Mouse (Mus musculus): ENCODE measurements around the gene Prrc2a.
A peak's percentile ranks its signal among the peaks of the same experiment; 100 is the strongest.

Gene Prrc2a

GRCm38 (mm10) chr17:35161421-35161820 is 3.3 kb downstream of the Prrc2a start:
- no peak for DNase-seq

DNA sequence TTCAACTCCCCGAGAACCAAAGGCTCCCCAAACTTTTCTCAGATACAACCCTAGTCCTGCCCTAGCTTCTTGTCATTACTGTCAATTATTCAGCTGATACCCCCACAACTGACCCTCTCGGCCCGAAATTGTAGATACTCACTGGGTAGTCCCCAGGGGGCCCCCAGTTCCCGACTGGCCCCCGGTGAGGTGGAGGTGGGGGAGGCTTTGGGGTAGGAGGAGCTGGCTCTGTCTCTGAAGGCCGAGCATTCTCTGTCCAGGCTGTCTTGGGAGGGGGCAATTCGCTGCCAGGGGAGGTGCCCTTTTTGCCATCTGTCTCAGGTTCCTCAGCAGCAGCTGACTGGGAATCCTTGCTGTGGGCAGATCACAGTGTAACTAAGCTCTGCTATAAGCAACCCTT is 5.1 kb downstream of the Prrc2a start:
- DNase-seq, result no peak

- DNase-seq, result no peak
These were observed 5.7 kb downstream of the Prrc2a start for GRCm38 (mm10) chr17:35158850-35159593.

- no peak for DNase-seq
These were observed 7.0 kb downstream of the Prrc2a start for GRCm38 (mm10) chr17:35157661-35158175.

- DNase-seq, result no peak
These were observed 7.4 kb downstream of the Prrc2a start for GRCm38 (mm10) chr17:35157254-35157653.

GRCm38 (mm10) chr17:35156461-35157200 is 8.1 kb downstream of the Prrc2a start:
- DNase-seq, result no peak

DNA sequence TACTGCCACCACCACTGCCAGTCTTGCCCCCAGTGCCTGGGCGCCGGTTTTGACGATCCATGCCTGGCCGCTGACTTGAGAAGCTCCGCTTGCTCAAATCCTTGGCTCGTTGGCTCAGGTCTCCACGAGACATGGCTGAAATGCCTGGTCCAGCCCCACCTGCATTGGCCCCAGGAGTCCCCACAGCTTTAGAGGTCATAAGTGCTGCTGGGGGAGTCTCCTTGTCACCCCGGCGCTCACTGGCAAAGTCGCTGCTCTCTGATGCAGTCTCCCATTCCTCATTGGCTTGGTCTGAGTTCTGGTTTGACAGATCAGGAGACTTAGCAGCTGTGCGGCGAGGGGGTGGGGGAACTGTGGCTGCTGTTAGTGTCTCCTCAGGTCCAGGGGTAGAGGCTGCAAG is 9.2 kb downstream of the Prrc2a start:
- DNase-seq, result no peak

GRCm38 (mm10) chr17:35154616-35155015 is 10.1 kb downstream of the Prrc2a start:
- no peak for DNase-seq

GRCm38 (mm10) chr17:35153931-35154330 is 10.8 kb downstream of the Prrc2a start:
- DNase-seq, result no peak

DNA sequence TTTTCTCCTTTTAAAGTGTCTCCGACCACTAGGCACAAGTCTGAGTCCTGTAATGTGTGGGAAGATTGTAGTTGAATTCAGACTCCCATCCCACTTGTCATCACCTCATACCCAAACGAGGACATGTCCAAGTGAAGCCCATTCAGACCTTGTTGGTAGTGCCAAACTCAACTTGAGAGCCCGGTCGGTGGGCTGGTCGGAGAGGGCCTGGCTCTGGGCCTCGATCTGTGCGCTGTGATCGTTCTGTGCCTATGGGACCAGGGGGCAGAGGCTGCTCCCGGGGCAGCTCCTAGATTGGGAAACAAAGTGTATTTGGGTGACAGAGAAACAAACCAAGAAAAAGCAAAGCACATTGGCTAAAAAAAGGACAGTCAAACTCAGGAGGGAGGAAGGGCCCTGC is 11.6 kb downstream of the Prrc2a start:
- DNase-seq, result no peak

GRCm38 (mm10) chr17:35152121-35152520 is 12.6 kb downstream of the Prrc2a start:
- no peak for DNase-seq

DNA sequence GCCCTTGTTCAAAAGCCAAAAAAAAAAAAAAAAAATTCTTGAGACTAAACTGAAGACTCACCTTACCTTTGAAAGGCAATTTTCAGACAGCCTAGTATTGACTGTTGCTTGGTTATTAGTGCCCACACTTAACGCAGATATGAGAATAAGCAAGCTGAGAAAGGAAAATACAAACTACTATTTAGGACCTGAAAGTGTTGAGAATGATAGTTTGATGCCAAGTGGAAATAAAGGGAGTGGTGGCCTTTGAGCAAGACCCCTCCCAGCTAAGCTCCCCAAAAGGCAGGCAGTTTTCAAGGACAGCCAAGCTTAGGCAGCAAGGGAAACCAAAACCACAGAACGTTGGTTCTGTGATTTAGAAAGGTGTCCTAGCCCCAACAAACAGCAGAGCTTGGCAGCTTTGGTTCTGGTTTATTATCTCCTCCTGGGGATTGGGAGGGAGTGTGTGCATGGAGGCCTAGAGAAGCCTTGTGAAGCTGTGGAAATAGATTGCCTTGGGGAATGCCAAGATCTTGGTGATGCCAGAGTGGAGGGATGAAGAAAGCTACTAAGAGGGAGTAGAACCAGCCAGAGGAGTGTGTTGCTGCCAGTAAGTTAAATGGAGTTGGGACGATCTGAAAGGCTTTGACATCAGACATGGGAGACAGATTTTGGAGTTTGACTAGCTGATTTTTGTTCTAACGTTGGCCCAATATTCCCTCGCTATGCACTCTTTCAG is 16.6 kb downstream of the Prrc2a start:
- DNase-seq, result no peak

- no peak for DNase-seq
These were observed 17.3 kb downstream of the Prrc2a start for GRCm38 (mm10) chr17:35147348-35147747.

DNA sequence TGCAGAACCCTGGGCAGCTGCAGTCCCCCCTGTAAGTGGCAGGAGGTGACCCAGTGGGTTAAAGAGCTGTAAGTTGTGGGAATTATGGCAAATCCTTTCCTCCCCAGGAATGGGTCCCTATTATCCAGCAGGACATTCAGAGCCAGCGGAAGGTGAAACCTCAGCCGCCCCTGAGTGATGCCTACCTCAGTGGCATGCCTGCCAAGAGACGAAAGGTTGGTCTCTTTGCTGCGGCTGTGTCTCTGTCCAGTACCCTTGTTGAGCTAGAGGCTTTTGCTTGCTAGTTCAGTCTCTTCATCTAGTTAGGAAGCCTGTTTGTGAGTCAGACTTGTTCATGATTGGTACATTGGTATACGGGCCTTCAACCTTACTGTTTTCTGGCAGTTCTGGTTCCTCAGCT is 18.6 kb downstream of the Prrc2a start:
- DNase-seq, result no peak

DNA sequence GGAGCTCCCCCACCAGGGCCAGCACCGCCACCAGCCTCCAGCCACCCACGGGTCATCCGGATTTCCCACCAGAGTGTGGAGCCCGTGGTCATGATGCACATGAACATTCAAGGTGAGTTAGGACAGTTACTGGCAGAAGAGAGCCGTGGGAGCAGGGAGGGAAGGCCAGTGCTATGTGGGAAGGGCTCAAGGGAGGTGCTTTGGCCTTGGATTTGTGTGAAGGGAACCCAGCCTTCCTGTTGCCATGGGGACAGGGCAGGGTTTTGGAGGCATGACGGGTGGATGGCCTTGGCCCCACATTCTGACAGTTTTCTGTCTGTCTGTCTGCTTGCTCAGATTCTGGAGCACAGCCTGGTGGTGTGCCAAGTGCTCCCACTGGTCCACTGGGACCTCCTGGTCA is 22.7 kb downstream of the Prrc2a start:
- DNase-seq, result no peak

GRCm38 (mm10) chr17:35140490-35140996 is 24.2 kb downstream of the Prrc2a start:
- no peak for DNase-seq

DNA sequence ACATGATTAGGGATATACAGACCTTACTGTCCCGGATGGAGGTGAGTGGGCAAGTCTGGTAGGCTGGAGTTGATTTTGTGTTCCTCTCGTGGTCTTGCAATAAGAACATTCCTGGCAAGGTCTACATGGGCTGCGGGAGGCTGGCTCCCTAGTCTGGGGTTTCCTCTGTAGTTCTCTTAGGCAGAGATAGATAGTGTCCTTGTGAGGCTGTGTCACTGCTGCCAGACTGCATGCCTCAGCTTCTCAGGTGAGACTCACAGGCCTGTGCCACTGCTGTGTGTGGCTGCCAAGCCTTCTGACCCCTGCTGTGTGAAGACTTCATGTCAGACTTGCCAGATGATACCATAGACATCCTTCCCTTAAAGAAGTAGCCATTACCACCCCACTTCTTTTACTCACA is 25.4 kb downstream of the Prrc2a start:
- no peak for DNase-seq

- no peak for DNase-seq
These were observed 28.9 kb downstream of the Prrc2a start for GRCm38 (mm10) chr17:35135591-35136320.

DNA sequence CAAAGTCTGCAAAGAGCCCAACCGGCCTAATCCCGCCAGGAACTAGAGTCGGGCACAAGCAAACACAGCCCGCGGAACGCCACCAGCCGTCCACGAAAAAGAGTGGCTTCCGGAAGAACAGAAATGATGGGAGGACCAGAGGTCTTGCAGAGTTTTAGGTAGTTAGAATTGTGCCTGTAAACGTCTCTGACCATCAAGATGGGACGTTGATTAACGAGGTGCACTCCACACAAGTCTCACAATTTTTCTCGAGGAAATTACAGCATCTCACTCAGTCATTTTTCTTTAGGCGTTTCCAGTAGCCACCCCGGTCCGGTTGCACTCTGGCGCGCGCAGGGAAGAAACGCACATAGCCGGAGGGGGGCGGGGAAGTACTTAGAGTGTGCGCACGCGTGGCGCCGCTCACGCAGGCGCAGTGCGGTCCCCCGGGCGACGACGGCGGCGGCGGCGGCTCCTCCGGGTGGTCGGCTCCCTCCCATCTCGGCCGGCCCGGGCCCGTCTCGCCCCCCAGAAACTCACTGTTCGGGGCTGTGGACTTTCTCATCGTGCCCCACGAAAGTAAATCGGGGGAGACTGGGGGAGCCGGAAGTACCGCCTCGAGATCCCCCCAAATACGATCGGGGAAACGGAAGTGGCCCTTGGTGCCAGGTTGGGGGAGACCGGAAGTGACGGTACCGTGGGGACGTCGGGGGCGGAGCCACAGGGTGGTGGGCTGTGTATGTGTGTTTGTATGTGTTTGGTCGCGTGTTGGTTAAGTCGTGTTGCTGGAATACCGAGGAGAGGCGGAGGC is 29.7 kb downstream of the Prrc2a start, which contains the start of gene Bag6:
Gene Bag6 (plus strand): TSS at position 378 of the 790 bp plus-strand sequence.
- DNase-seq, result peak; percentile 97 to 98

GRCm38 (mm10) chr17:35133517-35133916 is 31.2 kb downstream of the Prrc2a start:
- no peak for DNase-seq

GRCm38 (mm10) chr17:35132174-35132560 is 32.5 kb downstream of the Prrc2a start:
- DNase-seq, result no peak
